Mouse (Mus musculus) gastrocnemius, postnatal 10 days (tissue): ENCODE data around the gene Camta1. TPM values are rescaled to one million over a fixed set of nuclear protein-coding genes. Genes with fewer than 3 reads are reported as not detected.

Source experiments
- DNase-seq: peaks from one replicate; pipeline ENCODE4 v3.0.0; 2021; ENCODE audit warnings: mixed read lengths
- total RNA-seq, 2 experiments: library from RNA; stranded (reverse); gene quantifications; 2 replicates each; pipeline ENCODE4 v1.2.3; 2021

Gene Camta1
- total RNA-seq, 2 experiments from 2014 or later = 71.6 to 82.8 TPM

- no peak for DNase-seq
Observed at GRCm38 (mm10) chr4:151376234-151376633, 485.4 kb downstream of the Camta1 start.

GRCm38 (mm10) chr4:151372855-151373566 is 488.7 kb downstream of the Camta1 start:
- no peak for DNase-seq

- no peak for DNase-seq
Observed at GRCm38 (mm10) chr4:151366941-151367545, 494.6 kb downstream of the Camta1 start.

GRCm38 (mm10) chr4:151360976-151361673 is 500.6 kb downstream of the Camta1 start:
- DNase-seq = no peak

GRCm38 (mm10) chr4:151355505-151355904 is 506.2 kb downstream of the Camta1 start:
- no peak for DNase-seq

- DNase-seq = no peak
Observed at GRCm38 (mm10) chr4:151352791-151353190, 508.9 kb downstream of the Camta1 start.

GRCm38 (mm10) chr4:151352249-151352648 is 509.4 kb downstream of the Camta1 start:
- no peak for DNase-seq

- DNase-seq = no peak
Observed at GRCm38 (mm10) chr4:151351757-151352156, 509.9 kb downstream of the Camta1 start.

GRCm38 (mm10) chr4:151347620-151348019 is 514.1 kb downstream of the Camta1 start:
- no peak for DNase-seq

- no peak for DNase-seq
Observed at GRCm38 (mm10) chr4:151346673-151347072, 515.0 kb downstream of the Camta1 start.

- DNase-seq = no peak
Observed at GRCm38 (mm10) chr4:151344811-151345210, 516.9 kb downstream of the Camta1 start.

- DNase-seq = no peak
Observed at GRCm38 (mm10) chr4:151339421-151339820, 522.3 kb downstream of the Camta1 start.

GRCm38 (mm10) chr4:151338931-151339330 is 522.7 kb downstream of the Camta1 start:
- DNase-seq = no peak

GRCm38 (mm10) chr4:151337543-151337942 is 524.1 kb downstream of the Camta1 start:
- DNase-seq = no peak

- DNase-seq = no peak
Observed at GRCm38 (mm10) chr4:151336413-151336812, 525.3 kb downstream of the Camta1 start.

- peak; percentile 56 for DNase-seq
Observed at GRCm38 (mm10) chr4:151334951-151335742, 526.5 kb downstream of the Camta1 start.

GRCm38 (mm10) chr4:151332074-151332849 is 529.4 kb downstream of the Camta1 start:
- no peak for DNase-seq

- DNase-seq = no peak
Observed at GRCm38 (mm10) chr4:151330983-151331382, 530.7 kb downstream of the Camta1 start.

GRCm38 (mm10) chr4:151328071-151328470 is 533.6 kb downstream of the Camta1 start:
- DNase-seq = no peak

GRCm38 (mm10) chr4:151326971-151327686 is 534.5 kb downstream of the Camta1 start:
- no peak for DNase-seq

- DNase-seq = no peak
Observed at GRCm38 (mm10) chr4:151316428-151316827, 545.2 kb downstream of the Camta1 start.
